In the genomic region with DNA sequence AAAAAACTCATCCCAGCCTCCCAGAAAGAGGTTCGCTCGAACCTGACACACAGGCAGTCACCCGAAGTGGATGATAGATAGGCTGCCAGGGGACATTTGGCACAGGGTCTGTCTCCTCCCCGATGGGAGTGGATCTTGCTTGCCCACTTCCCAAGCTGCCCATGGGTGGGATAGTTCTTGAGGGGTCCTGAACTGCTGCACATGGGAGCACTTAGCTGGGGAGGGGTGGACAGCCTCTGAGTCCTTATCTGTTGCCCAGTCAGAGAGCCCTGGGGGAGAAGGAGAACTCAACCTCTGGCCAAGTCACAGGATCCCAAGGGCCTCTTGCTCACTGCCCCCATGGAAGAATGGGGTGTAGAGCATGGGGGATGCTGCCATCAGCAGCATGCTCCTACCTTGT, we compare ENCODE assay signal across 20 mouse cellular contexts. TPM values are rescaled to one million over a fixed set of nuclear protein-coding genes. Genes with fewer than 3 reads are reported as not detected.
A peak's percentile ranks its signal among the peaks of the same experiment; 100 is the strongest.
DNase-seq lines count a peak whose midpoint lies in the region; ATAC-seq and TF ChIP-seq lines count a peak whose summit lies in the region.
"Had no signal": no experiment of that assay in that cellular context is flagged by ENCODE, and none has a peak within 500 bp of the region (broad histone marks: within the 10 kb centered on the region; RNA-seq: fewer than 3 reads in every experiment).

No protein-coding gene starts in this region.

- peaks cover 25% of the 10 kb centered on the region; the same call in 1 of the 2 replicates for H3K36me3 ChIP-seq in heart, embryonic 15.5 days
- no peaks in the 10 kb centered on the region for H3K36me3 ChIP-seq in stomach, embryonic 15.5 days
- no peaks in the 10 kb centered on the region for H3K36me3 ChIP-seq in stomach, postnatal 0 days (ENCODE audit: control insufficient read depth, insufficient read depth, low read length)
- peaks cover 43% of the 10 kb centered on the region for H3K36me3 ChIP-seq in myocyte (ENCODE audit: control insufficient read depth, insufficient read depth)
- H3K36me3 ChIP-seq: hindbrain, embryonic 15.5 days had no signal

- no peak for TF ChIP-seq EP300 in stomach, postnatal 0 days (optimal IDR thresholded peaks at IDR 0.05)

- peak overlapping the region; percentile 81 for H3K27ac ChIP-seq in gastrocnemius, adult 2 months
- H3K27ac ChIP-seq in heart, embryonic 15.5 days = peak overlapping the region; percentile 85; the same call in 1 of the 2 replicates
- H3K27ac ChIP-seq in stomach, embryonic 15.5 days = peak overlapping the region; percentile 13; the same call in 1 of the 2 replicates
- no peak overlapping the region for H3K27ac ChIP-seq in stomach, postnatal 0 days (replicated peaks)
- H3K27ac ChIP-seq: forebrain, embryonic 13.5 days; left cerebral cortex, adult 2 months; liver, embryonic 13.5 days had no signal

- TF ChIP-seq POLR2A in myocyte (IDR thresholded peaks at IDR 0.05; ENCODE audit: insufficient read length, low read depth) = no peak

- no peak for DNase-seq in gastrocnemius, adult 2 months
- DNase-seq in gastrocnemius, adult 18-20 months (ENCODE audit: low spot score) = no peak
- DNase-seq in heart, postnatal 14 days = no peak
- no peak for DNase-seq in stomach, postnatal 0 days (ENCODE audit: low spot score)
- DNase-seq: cerebellum, adult 9-10 months; gastrocnemius, postnatal 25 days; kidney, adult 8-10 months; kidney, postnatal 14 days; left cerebral cortex, postnatal 4 days; liver, embryonic 13.5 days; lung, embryonic 14.5 days; lung, postnatal 36 days; thymus, postnatal 25 days had no signal

- TF ChIP-seq CTCF in gastrocnemius, adult 2 months (IDR thresholded peaks at IDR 0.05) = no peak
- TF ChIP-seq CTCF in stomach, postnatal 0 days (IDR thresholded peaks at IDR 0.05; ENCODE audit: low read depth) = no peak

- 40% methylated on average over 4 of the region's 4 CpGs for WGBS in heart, embryonic 15.5 days
- WGBS in stomach, embryonic 15.5 days = 41% methylated on average over 4 of the region's 4 CpGs
- WGBS in stomach, postnatal 0 days = 35% methylated on average over 4 of the region's 4 CpGs

- intact Hi-C loops in gastrocnemius, adult 2 months (cut with DNase I) = no loop called here
- intact Hi-C loops in heart, postnatal 14 days (cut with DNase I) = no loop called here

- H3K4me3 ChIP-seq in gastrocnemius, adult 2 months = no peak overlapping the region
- no peak overlapping the region for H3K4me3 ChIP-seq in heart, embryonic 15.5 days
- no peak overlapping the region for H3K4me3 ChIP-seq in stomach, embryonic 15.5 days (replicated peaks)
- H3K4me3 ChIP-seq in stomach, postnatal 0 days (ENCODE audit: low read depth, low read length) = no peak overlapping the region
- no peak overlapping the region for H3K4me3 ChIP-seq in myocyte
- H3K4me3 ChIP-seq: forebrain, embryonic 13.5 days; hindbrain, embryonic 15.5 days; left cerebral cortex, adult 2 months; liver, embryonic 13.5 days had no signal

- H3K27me3 ChIP-seq in heart, embryonic 15.5 days = no peaks in the 10 kb centered on the region
- H3K27me3 ChIP-seq in stomach, embryonic 15.5 days (replicated peaks) = no peaks in the 10 kb centered on the region
- H3K27me3 ChIP-seq in stomach, postnatal 0 days (ENCODE audit: control insufficient read depth, insufficient read depth, low read length) = no peaks in the 10 kb centered on the region
- no peaks in the 10 kb centered on the region for H3K27me3 ChIP-seq in myocyte (ENCODE audit: control insufficient read depth, insufficient read depth, insufficient read length)
- H3K27me3 ChIP-seq: forebrain, embryonic 13.5 days; hindbrain, embryonic 15.5 days; liver, embryonic 13.5 days had no signal

- H3K9me3 ChIP-seq in heart, embryonic 15.5 days (replicated peaks) = no peaks in the 10 kb centered on the region
- no peaks in the 10 kb centered on the region for H3K9me3 ChIP-seq in stomach, embryonic 15.5 days
- H3K9me3 ChIP-seq in stomach, postnatal 0 days (ENCODE audit: control insufficient read depth, low read length) = no peaks in the 10 kb centered on the region
- H3K9me3 ChIP-seq: forebrain, embryonic 13.5 days; hindbrain, embryonic 15.5 days; liver, embryonic 13.5 days had no signal

- no peak overlapping the region for H3K9ac ChIP-seq in heart, embryonic 15.5 days
- no peak overlapping the region for H3K9ac ChIP-seq in stomach, embryonic 15.5 days
- no peak overlapping the region for H3K9ac ChIP-seq in stomach, postnatal 0 days (ENCODE audit: low read length)
- H3K9ac ChIP-seq: forebrain, embryonic 13.5 days; hindbrain, embryonic 15.5 days; liver, embryonic 13.5 days; lung, embryonic 14.5 days had no signal

- peaks cover 80% of the 10 kb centered on the region for H3K4me1 ChIP-seq in heart, embryonic 15.5 days (replicated peaks)
- H3K4me1 ChIP-seq in stomach, embryonic 15.5 days = peaks cover 59% of the 10 kb centered on the region
- H3K4me1 ChIP-seq in stomach, postnatal 0 days (replicated peaks; ENCODE audit: control insufficient read depth, insufficient read depth) = peaks cover 6% of the 10 kb centered on the region; the same call in 1 of the 2 replicates

- no peak overlapping the region for H3K4me2 ChIP-seq in heart, embryonic 15.5 days
- H3K4me2 ChIP-seq in stomach, embryonic 15.5 days = no peak overlapping the region
- no peak overlapping the region for H3K4me2 ChIP-seq in stomach, postnatal 0 days (replicated peaks; ENCODE audit: low read depth)
- no peak overlapping the region for H3K4me2 ChIP-seq in myocyte (ENCODE audit: low read depth)
- H3K4me2 ChIP-seq: forebrain, embryonic 13.5 days; hindbrain, embryonic 15.5 days; liver, embryonic 13.5 days; lung, embryonic 14.5 days had no signal

- no peak for ATAC-seq in heart, embryonic 15.5 days (replicated peaks; ENCODE audit: insufficient number of reproducible peaks, insufficient read depth, low FRiP score, low read depth)
- no peak for ATAC-seq in stomach, embryonic 15.5 days (ENCODE audit: insufficient read depth, low FRiP score, low read depth)
- no peak for ATAC-seq in stomach, postnatal 0 days (ENCODE audit: low FRiP score, low TSS enrichment)
- no peak for ATAC-seq in activated CD4-positive, CD25-positive, alpha-beta regulatory T cell, adult 4 months

- peaks cover 66% of the 10 kb centered on the region for H3K79me2 ChIP-seq in myocyte (ENCODE audit: control insufficient read depth, insufficient read depth)

- no peak overlapping the region for H3ac ChIP-seq in myocyte (ENCODE audit: control insufficient read depth, insufficient read length)

TF ChIP-seq in myocyte, 11 proteins besides CTCF, POLR2A, EP300 and RAD21:
- TF ChIP-seq CEBPB (IDR thresholded peaks at IDR 0.05; ENCODE audit: insufficient read depth, poor library complexity, severe bottlenecking) (no peak), REST (IDR thresholded peaks at IDR 0.05; ENCODE audit: insufficient read depth, insufficient read length) (no peak), POLR2AphosphoS2 (IDR thresholded peaks at IDR 0.05; ENCODE audit: insufficient read length, low read depth) (peak; percentile 41), MAX (IDR thresholded peaks at IDR 0.05; ENCODE audit: low read depth) (no peak), MYOG (IDR thresholded peaks at IDR 0.05; ENCODE audit: control insufficient read depth in 1 of 3, insufficient read depth in 1 of 3, insufficient read length in 2 of 3, low read depth in 2 of 3) (no peak), MYOD1 (IDR thresholded peaks at IDR 0.05; ENCODE audit: control insufficient read depth in 1 of 3, insufficient read length in 2 of 3, low read depth in 2 of 3) (no peak), TCF3 (IDR thresholded peaks at IDR 0.05; ENCODE audit: insufficient read length, low read depth) (no peak)

RNA-seq across cellular contexts. Expression of gene Zcchc24, which starts 13.3 kb away (rescaled TPM):
- 10 to 100 TPM; 40.6 to 59.3 TPM for total RNA-seq in gastrocnemius, adult 2 months (2021)
- 10 to 100 TPM; 53.7 to 60.4 TPM for total RNA-seq in gastrocnemius, adult 18-20 months (2021)
- polyA plus RNA-seq in heart, embryonic 15.5 days (2015; fragmentation: Nextera tagmentation; extraction: Ambion mirVana) = 22.4 and 26.8 TPM in 2 replicates
- total RNA-seq in heart, postnatal 14 days (2021) = 10 to 100 TPM; 47.6 to 48.3 TPM
- polyA plus RNA-seq in stomach, embryonic 15.5 days (2015; fragmentation: Nextera tagmentation; extraction: Ambion mirVana) = 25.7 and 26.9 TPM in 2 replicates
- polyA plus RNA-seq in stomach, postnatal 0 days (2015; fragmentation: Nextera tagmentation; extraction: Ambion mirVana) = 11.3 and 11.9 TPM in 2 replicates
- 86.2 TPM for polyA plus RNA-seq in myocyte (2012; fragmentation: generic; extraction: Trizol)
- under 1 TPM; 0.37 to 0.54 TPM for polyA plus RNA-seq in activated CD4-positive, CD25-positive, alpha-beta regulatory T cell, adult 4 months (2017; shearing (Covaris generic))
